Mouse (Mus musculus) testis, adult 2 months (tissue): Measurements from ENCODE around the gene Rpap3.

Experiments used
- CTCF ChIP-seq: fragments of 200-500 bp; IDR thresholded peaks from 2 replicates; pipeline ENCODE4 v1.5.1; 2012; ENCODE audit warnings: low read depth, mild to moderate bottlenecking, inconsistent platforms, low read length, moderate library complexity; ENCODE audit not compliant: control insufficient read depth, insufficient read depth, insufficient replicate concordance
- POLR2A ChIP-seq: fragments of 200-500 bp; IDR thresholded peaks from 2 replicates; pipeline ENCODE4 v1.6.1; 2012; ENCODE audit warnings: low read depth, mild to moderate bottlenecking, inconsistent platforms, low read length, moderate library complexity; ENCODE audit not compliant: control insufficient read depth

GRCm38 (mm10) chr15:97715734-97716133 lies 10.1 kb upstream of the Rpap3 start:
- TF ChIP-seq POLR2A (no peak), CTCF (no peak)
